Mouse (Mus musculus) lung, embryonic 16.5 days (tissue): ENCODE results near the gene Cdca3. TPM values are rescaled to one million over a fixed set of nuclear protein-coding genes. Genes with fewer than 3 reads are reported as not detected.

Experiments
- ATAC-seq: fragments of 200-750 bp; cut with Nextera tagmentation; 2 replicates; pipeline ENCODE4 v1.8.0; 2017; ENCODE audit warnings: low read depth, mild to moderate bottlenecking, moderate library complexity
- H3K27ac ChIP-seq: fragments of 300-500 bp; sonication (generic); 2 replicates; pipeline ENCODE4 v1.5.1; 2014; ENCODE audit warnings: mild to moderate bottlenecking, control low read depth, low read length
- H3K27me3 ChIP-seq: fragments of 300-500 bp; sonication (generic); 2 replicates; pipeline ENCODE4 v1.6.1; 2014; ENCODE audit warnings: low read depth, low read length, mixed read lengths; ENCODE audit not compliant: control insufficient read depth, insufficient read depth
- H3K36me3 ChIP-seq: fragments of 300-500 bp; sonication (generic); 2 replicates; pipeline ENCODE4 v1.6.1; 2014; ENCODE audit warnings: low read length; ENCODE audit not compliant: control insufficient read depth, insufficient read depth
- H3K4me1 ChIP-seq: fragments of 300-500 bp; sonication (generic); replicated peaks from 2 replicates; pipeline ENCODE4 v1.6.1; 2014; ENCODE audit warnings: low read length, mixed read lengths; ENCODE audit not compliant: control insufficient read depth, insufficient read depth
- H3K4me2 ChIP-seq: fragments of 300-500 bp; sonication (generic); 2 replicates; pipeline ENCODE4 v1.6.1; 2014; ENCODE audit warnings: low read depth, low read length, control low read depth
- H3K4me3 ChIP-seq: fragments of 300-500 bp; sonication (generic); 2 replicates; pipeline ENCODE4 v1.5.1; 2014; ENCODE audit warnings: mild to moderate bottlenecking, low read length, control low read depth
- H3K9ac ChIP-seq: fragments of 300-500 bp; sonication (generic); 2 replicates; pipeline ENCODE4 v1.6.1; 2014; ENCODE audit warnings: low read length, control low read depth
- H3K9me3 ChIP-seq: fragments of 300-500 bp; sonication (generic); 2 replicates; pipeline ENCODE4 v1.6.1; 2016; ENCODE audit warnings: low read length; ENCODE audit not compliant: control insufficient read depth
- WGBS: fragments of 180-500 bp; shearing (Covaris S2); extraction: QIAGEN DNeasy Blood & Tissue Kit; methylation state at CpG from one replicate; pipeline ENCODE4 v1.1.7; 2014; 5-methylcytosine and 5-hydroxymethylcytosine counted together
- polyA plus RNA-seq: library from polyadenylated mRNA; unstranded; fragments of >200 nt; fragmentation: Nextera tagmentation; extraction: Ambion mirVana; gene quantifications from 2 replicates; pipeline ENCODE4 v1.2.1, GENCODE M21; 2015

Gene Cdca3
- polyA plus RNA-seq, 1 experiment from 2014 or later = 176 TPM

- H3K9me3 ChIP-seq = no peaks in the 10 kb centered on the region
- peaks cover 21% of the 10 kb centered on the region for H3K4me1 ChIP-seq
- H3K9ac ChIP-seq = no peak overlapping the region
- H3K4me2 ChIP-seq = no peak overlapping the region
- WGBS = 7% methylated on average over 8 of the region's 8 CpGs
- H3K36me3 ChIP-seq = no peaks in the 10 kb centered on the region
- no peak overlapping the region for H3K4me3 ChIP-seq
- ATAC-seq = no peak
- no peak overlapping the region for H3K27ac ChIP-seq
- no peaks in the 10 kb centered on the region for H3K27me3 ChIP-seq
Observed at GRCm38 (mm10) chr6:124839805-124840204, 10.5 kb downstream of the Cdca3 start.

GRCm38 (mm10) chr6:124840241-124841167, 11.2 kb downstream of the Cdca3 start, which contains the start of gene Gnb3:
Gene Gnb3, minus strand, starts transcription at chr6:124840275.
- WGBS = 26% methylated on average over 15 of the region's 15 CpGs
- Histone ChIP-seq H3K36me3 (no peaks in the 10 kb centered on the region; the same call in 1 of the 2 replicates), H3K4me3 (no peak within 1 kb of the TSS), H3K4me2 (no peak within 1 kb of the TSS), H3K9ac (no peak within 1 kb of the TSS), H3K4me1 (peaks cover 21% of the 10 kb centered on the region), H3K27ac (no peak within 1 kb of the TSS), H3K9me3 (no peaks in the 10 kb centered on the region), H3K27me3 (no peaks in the 10 kb centered on the region)
- ATAC-seq = no peak

GRCm38 (mm10) chr6:124847305-124847704, 18.0 kb downstream of the Cdca3 start:
- H3K9me3 ChIP-seq = no peaks in the 10 kb centered on the region
- H3K4me2 ChIP-seq = no peak overlapping the region
- no peaks in the 10 kb centered on the region for H3K27me3 ChIP-seq
- peaks cover 2% of the 10 kb centered on the region; the same call in 1 of the 2 replicates for H3K4me1 ChIP-seq
- H3K27ac ChIP-seq = no peak overlapping the region
- ATAC-seq = peak; percentile 88
- 11% methylated on average over 9 of the region's 9 CpGs for WGBS
- H3K9ac ChIP-seq = no peak overlapping the region
- H3K4me3 ChIP-seq = no peak overlapping the region
- no peaks in the 10 kb centered on the region; the same call in 1 of the 2 replicates for H3K36me3 ChIP-seq

GRCm38 (mm10) chr6:124850535-124850934, 21.2 kb downstream of the Cdca3 start:
- no peak overlapping the region for H3K9ac ChIP-seq
- ATAC-seq = no peak
- no peaks in the 10 kb centered on the region; the same call in 1 of the 2 replicates for H3K36me3 ChIP-seq
- no peak overlapping the region for H3K4me3 ChIP-seq
- 51% methylated on average over 8 of the region's 8 CpGs for WGBS
- peaks cover 2% of the 10 kb centered on the region; the same call in 1 of the 2 replicates for H3K4me1 ChIP-seq
- H3K27me3 ChIP-seq = no peaks in the 10 kb centered on the region
- no peak overlapping the region for H3K4me2 ChIP-seq
- H3K9me3 ChIP-seq = no peaks in the 10 kb centered on the region
- H3K27ac ChIP-seq = no peak overlapping the region

GRCm38 (mm10) chr6:124854647-124855046, 25.3 kb downstream of the Cdca3 start:
- Histone ChIP-seq H3K9ac (no peak overlapping the region), H3K9me3 (no peaks in the 10 kb centered on the region), H3K27ac (no peak overlapping the region), H3K36me3 (no peaks in the 10 kb centered on the region), H3K4me2 (no peak overlapping the region), H3K4me1 (peaks cover 13% of the 10 kb centered on the region), H3K27me3 (peaks cover 14% of the 10 kb centered on the region), H3K4me3 (no peak overlapping the region)
- ATAC-seq = no peak
- WGBS = 69% methylated on average over 12 of the region's 12 CpGs

- H3K27me3 ChIP-seq = peaks cover 19% of the 10 kb centered on the region
- H3K36me3 ChIP-seq = no peaks in the 10 kb centered on the region
- WGBS = 6% methylated on average over 14 of the region's 14 CpGs
- peaks cover 13% of the 10 kb centered on the region for H3K4me1 ChIP-seq
- no peak overlapping the region for H3K27ac ChIP-seq
- H3K4me2 ChIP-seq = peak overlapping the region; percentile 97
- H3K9me3 ChIP-seq = no peaks in the 10 kb centered on the region
- ATAC-seq = no peak
- peak overlapping the region; percentile 38; the same call in 1 of the 2 replicates for H3K9ac ChIP-seq
- peak overlapping the region; percentile 79 for H3K4me3 ChIP-seq
Observed at GRCm38 (mm10) chr6:124856321-124856720, 27.0 kb downstream of the Cdca3 start.

- H3K27me3 ChIP-seq = peaks cover 24% of the 10 kb centered on the region
- no peaks in the 10 kb centered on the region for H3K9me3 ChIP-seq
- WGBS = under 1% methylated on average over 62 of the region's 86 CpGs
- peaks cover 13% of the 10 kb centered on the region for H3K4me1 ChIP-seq
- peak; percentile 87 for ATAC-seq
- H3K27ac ChIP-seq = peak within 1 kb of the TSS; percentile 87
- peak within 1 kb of the TSS; percentile 89 for H3K9ac ChIP-seq
- peak within 1 kb of the TSS; percentile 79 for H3K4me3 ChIP-seq
- H3K4me2 ChIP-seq = peak within 1 kb of the TSS; percentile 97
- H3K36me3 ChIP-seq = no peaks in the 10 kb centered on the region
Observed at GRCm38 (mm10) chr6:124856916-124857839, 27.8 kb downstream of the Cdca3 start, which contains the start of gene P3h3. Gene P3h3, minus strand, starts transcription at chr6:124857752.

GRCm38 (mm10) chr6:124857840-124858530, 28.6 kb downstream of the Cdca3 start:
- Histone ChIP-seq H3K27ac (peak overlapping the region; percentile 87), H3K9ac (peak overlapping the region; percentile 89), H3K4me2 (peak overlapping the region; percentile 97), H3K9me3 (no peaks in the 10 kb centered on the region), H3K4me3 (peak overlapping the region; percentile 79), H3K36me3 (no peaks in the 10 kb centered on the region), H3K4me1 (peaks cover 14% of the 10 kb centered on the region), H3K27me3 (peaks cover 26% of the 10 kb centered on the region)
- no peak for ATAC-seq
- 17% methylated on average over 26 of the region's 26 CpGs for WGBS
